Mouse (Mus musculus) urinary bladder, postnatal 25 days (tissue): ENCODE data around the gene Rhobtb1.

Experiments
- DNase-seq: peaks from one replicate; pipeline ENCODE4 v3.0.0; 2022; ENCODE audit warnings: low spot score

The Rhobtb1 gene

DNA sequence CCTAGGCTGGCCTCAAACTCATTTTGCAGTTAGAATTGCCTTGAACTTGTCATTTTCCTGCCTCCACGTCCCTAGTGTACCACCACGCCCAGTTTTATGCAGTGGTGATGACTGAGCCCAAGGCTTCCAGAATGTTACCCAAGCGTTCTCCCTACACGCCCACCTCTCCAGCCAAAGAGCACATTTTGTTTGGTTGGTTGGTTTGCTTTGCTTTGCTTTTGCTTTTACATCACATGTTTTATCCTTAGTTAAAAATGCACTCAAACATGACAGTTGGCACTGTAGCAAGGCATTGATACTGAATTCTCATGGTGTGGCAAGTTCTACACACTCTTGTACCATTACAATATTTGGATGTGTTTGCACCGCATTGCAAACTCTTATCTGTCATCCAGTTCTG is 12.0 kb downstream of the Rhobtb1 start:
- DNase-seq, result no peak

- DNase-seq, result peak; percentile 25
Observed at GRCm38 (mm10) chr10:69165125-69165524, 13.9 kb downstream of the Rhobtb1 start.

DNA sequence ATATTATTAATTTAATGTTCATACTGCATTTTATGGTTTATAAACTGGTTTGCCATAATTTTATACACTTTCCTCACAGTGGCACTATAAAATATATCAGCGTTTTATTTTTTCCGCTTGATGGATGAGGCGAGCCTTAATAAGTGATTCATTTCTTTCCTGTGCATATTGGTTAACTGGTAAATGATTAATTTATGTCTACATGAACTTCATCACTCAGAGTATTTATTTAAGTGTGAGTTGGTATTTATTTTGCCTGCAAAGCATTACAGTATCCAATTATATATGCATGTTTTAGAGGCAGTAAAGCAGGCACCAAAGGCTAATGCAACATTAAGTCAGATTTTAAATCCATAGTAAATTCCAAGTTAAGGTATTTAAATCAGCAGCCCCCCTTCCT is 14.6 kb downstream of the Rhobtb1 start:
- DNase-seq, result no peak

DNA sequence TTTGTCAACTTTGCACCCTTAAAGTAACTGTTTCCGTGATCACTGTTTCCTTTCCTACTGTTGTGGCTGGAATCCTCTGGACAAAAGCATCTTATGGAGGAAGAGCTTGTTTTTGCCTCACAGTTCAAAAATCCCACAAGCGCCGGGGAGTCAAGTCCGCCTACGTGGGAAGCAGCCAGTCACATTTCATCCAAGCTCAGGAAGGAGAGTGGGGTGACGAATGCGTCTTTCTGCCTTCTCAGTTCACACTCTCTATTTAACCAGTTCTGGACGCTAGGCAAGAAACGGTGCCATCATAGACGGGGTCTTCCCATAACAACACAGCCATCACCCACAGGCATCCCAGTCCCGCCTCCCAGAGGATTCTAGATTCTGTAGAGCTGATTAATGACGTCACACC is 15.3 kb downstream of the Rhobtb1 start:
- no peak for DNase-seq

DNA sequence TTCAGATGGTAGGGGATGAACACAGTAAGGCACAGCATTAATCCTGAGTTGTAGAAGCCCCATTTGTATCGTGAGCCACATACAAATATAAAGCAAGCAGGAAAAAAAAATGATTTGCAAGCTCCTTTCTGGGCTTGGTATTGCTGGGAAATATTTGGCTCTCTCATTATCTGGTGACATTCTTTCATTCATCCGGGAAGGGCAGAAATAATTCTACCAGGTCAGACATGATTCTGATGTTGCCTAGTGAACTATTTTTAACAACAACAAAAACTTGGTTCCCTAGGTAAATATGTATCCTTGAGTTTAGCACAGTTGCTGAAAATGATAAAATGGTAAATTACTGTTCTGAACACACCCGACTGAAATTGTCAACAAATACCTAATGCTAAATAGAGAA is 21.2 kb downstream of the Rhobtb1 start:
- DNase-seq, result no peak

- no peak for DNase-seq
Observed at GRCm38 (mm10) chr10:69176116-69176515, 24.9 kb downstream of the Rhobtb1 start.

DNA sequence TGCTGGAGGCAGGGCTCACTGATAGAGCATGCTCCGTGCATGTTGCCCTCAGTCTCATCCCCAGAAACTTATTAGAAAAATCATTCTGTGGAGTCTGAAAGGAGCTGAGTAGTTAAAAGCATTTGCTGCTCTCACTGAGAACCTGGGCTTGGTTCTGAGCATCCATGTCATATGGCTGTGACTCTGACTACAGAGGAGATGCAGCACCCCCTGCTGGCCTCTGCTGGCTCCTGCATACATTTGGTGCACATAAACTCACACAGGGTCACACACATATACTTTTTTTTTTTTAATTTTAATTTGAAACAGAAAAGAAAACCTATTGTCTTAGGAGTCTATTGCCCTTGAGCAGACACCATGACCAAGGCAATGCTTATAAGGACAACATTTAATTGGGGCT is 28.1 kb downstream of the Rhobtb1 start:
- no peak for DNase-seq

DNA sequence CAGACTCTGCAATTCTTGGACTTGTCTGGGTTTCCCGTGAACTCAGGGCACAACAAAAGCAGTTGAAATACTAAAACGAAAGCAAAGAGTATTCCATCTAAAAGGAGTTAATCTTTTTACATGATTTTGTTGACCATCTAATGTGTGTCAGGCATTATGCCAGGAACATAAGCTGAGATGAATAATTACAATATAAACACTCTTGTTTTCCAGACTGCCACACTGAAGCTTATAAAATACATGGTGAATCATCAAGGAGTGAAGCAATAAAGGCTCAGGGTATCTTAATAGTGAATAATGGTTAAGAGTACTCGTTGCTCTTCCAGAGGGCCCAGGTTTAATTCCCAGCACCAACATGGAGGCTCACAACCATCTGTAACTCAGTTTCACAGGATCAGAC is 29.8 kb downstream of the Rhobtb1 start:
- no peak for DNase-seq

GRCm38 (mm10) chr10:69184903-69185302 is 33.7 kb downstream of the Rhobtb1 start:
- no peak for DNase-seq

GRCm38 (mm10) chr10:69185431-69185830 is 34.2 kb downstream of the Rhobtb1 start:
- peak; percentile 32 for DNase-seq

DNA sequence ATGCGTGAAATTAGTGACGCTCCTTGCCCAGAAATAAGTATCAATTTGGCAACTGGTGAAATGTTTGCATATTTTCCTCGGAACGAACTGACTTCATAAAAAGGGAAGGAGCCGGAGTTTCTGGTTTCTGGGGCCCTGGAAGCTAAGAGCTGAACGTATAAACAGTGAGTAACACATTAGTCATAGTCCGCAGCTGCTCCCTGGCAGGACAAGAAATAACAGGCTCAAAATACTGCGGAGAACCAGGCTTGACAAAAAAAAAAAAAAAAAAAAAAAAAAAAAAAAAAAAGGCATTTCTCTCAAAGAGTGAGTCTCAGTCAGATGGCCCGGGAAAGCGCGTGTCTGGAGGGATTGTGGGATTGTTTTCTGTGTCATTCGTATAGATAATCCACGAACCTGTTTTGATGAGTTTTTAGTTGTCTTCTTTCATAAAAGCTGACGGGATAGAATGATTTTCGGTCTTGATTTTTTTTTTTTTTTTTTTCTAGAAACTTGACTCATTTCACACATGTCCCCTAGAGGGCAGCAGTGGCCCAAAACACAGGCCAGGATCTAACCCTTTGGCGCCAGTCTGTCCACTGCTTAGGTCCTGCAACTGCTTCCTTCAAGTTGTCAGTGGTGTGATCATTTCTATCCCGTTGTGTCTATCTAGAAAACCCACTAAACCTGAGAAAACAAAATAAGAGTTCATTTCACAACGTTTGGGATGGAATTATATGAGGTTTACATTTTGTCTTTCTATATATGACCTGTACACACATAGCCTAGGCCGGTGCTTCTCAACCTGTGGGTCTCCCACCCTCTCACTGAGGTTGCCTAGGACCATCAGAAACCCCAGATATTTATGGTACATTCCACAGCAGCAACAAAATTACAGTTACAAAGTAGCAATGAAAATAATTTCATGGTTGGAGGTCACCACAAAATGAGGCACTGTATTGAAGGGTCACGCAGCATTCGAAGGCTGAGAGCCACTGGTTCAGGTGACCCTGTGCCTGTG is 35.0 kb downstream of the Rhobtb1 start:
- peak; percentile 60 for DNase-seq

DNA sequence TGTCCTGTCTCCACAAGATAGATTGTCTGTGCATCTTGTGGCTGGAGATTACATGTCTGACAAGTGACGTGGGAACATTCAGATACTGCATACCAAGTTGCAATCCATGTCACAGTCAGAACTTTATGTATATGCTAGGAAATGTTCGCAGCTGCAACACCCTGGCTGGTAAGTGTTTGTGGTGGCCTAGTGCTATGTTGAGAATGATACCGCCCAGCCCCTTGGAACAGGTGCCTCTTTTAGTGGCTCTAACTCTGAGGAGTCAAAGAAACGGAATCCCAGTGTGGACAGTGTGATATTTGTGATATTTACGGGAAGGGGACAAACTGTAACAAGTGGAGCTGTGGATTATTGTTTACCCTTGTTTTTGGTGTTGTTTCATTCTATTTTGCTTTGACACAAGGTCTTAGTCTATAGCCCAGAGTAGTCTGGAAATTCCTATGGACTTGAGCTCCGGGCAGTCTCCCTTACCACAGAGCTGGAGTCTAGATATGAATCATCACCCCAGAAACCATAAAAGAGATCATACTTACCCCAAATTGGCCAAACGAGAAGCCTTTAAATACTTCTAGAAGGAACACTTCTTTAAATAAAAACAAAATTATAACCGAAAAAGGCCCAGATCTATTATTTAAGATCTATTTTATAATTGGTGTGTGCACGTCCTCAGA is 36.7 kb downstream of the Rhobtb1 start:
- DNase-seq, result no peak

- DNase-seq, result no peak
Observed at GRCm38 (mm10) chr10:69190434-69191160, 39.4 kb downstream of the Rhobtb1 start.

- DNase-seq, result no peak
Observed at GRCm38 (mm10) chr10:69192266-69192665, 41.0 kb downstream of the Rhobtb1 start.

DNA sequence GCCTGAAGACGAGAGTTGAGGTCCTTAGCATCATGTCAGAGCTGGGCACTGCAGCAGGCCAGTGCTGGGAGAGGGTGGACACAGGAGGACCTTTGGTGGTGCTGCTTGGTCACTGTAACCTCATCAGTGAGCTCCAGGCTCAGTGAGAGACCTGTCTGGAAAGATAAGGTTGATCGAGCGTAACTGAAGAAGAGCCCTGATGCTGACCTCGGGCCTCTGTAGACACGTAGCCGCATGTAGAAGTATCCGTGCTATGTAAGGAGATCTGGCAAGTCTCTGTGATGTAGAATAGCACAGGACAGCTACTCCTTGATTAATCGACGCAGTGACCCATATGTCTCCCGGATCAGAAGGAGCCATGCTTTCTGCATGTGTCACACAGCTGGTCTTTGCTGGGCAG is 42.5 kb downstream of the Rhobtb1 start:
- DNase-seq, result no peak

- DNase-seq, result no peak
Observed at GRCm38 (mm10) chr10:69204677-69205400, 53.6 kb downstream of the Rhobtb1 start.

DNA sequence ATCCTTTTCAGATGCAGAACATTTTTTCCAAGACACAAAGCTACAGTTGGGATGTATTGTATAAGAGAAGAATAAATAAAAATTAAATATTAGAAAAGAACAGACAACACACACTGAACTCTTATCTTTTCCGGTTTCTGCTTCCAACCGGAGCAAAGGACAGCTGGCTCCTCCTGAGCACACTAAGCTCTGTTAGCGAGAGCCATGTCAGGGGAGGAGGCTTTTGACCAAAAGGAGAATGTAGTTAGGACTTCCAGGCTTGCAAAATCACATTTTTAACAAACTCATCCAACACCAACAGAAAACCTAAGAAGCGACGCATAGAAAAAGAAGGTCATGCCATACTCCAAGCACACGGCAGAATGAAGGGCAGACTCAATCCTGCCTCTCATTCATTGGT is 54.8 kb downstream of the Rhobtb1 start:
- no peak for DNase-seq

GRCm38 (mm10) chr10:69207481-69207880 is 56.2 kb downstream of the Rhobtb1 start:
- no peak for DNase-seq

DNA sequence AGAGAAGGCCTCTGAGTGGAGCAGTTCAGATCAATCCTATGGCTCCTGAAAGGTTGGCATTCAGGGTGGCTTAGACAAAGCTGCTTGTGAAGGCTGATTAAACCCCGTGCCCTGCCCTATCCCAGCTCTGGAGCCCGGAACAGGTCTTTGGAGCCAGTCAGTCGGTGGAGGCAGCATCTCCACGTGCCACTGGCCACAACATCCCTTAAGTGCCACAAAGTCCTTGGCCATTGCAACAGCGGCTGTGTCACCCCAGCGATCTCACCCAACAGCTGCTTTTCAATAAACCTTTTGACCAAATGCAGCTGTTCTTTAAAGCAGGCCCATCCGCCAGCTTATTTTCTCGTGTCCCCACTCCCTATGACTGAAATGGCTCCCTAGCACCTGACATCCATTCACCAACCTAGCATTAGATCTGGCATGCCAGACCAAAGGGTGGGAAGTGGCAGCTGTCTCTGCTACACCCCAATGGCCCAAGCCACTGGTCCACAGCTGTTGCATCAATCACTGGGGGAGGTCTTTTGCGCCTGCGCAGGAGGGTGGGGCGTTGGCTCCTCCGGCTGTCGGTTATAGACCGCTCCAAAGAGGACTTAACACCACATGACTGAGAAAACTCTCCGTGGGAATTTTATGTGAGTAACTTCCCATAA is 56.9 kb downstream of the Rhobtb1 start:
- DNase-seq, result no peak

- no peak for DNase-seq
Observed at GRCm38 (mm10) chr10:69208705-69209104, 57.5 kb downstream of the Rhobtb1 start.

DNA sequence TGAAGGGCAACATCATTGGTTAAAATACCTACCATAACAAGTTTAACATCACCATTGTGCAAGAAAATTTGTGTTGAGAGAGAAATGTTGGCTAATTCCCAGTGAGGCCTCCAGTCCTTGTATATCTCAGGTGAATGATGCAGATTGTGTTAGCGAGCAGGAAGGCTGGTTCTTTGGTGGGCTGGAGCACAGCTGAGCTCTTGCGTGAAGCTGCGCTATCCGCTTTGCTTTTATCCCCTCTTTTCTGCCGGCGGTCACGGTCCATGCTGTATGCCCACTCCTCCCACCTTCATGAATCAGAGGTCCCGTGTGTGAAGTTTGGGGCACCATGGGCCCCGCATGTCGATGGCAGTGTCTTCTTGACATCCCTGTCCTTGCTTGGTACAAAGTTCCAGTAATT is 58.8 kb downstream of the Rhobtb1 start:
- no peak for DNase-seq
